Mouse (Mus musculus) E14TG2a.4 (cell line): Measurements from ENCODE around the gene Psd.

ENCODE experiments used
- H3K27me3 ChIP-seq: 2 replicates; pipeline ENCODE4 v1.6.1; 2014; ENCODE audit warnings: low read length, control low read depth; ENCODE audit not compliant: insufficient read depth
- H3K36me3 ChIP-seq: 2 replicates; pipeline ENCODE4 v1.6.1; 2014; ENCODE audit warnings: low read length, control low read depth; ENCODE audit not compliant: insufficient read depth
- H3K4me1 ChIP-seq: replicated peaks from 2 replicates; pipeline ENCODE4 v1.6.1; 2014; ENCODE audit warnings: low read depth, low read length, control low read depth
- H3K4me3 ChIP-seq: replicated peaks from 2 replicates; pipeline ENCODE4 v1.5.1; 2014; ENCODE audit warnings: mild to moderate bottlenecking, low read length
- H3K9me3 ChIP-seq: 2 replicates; pipeline ENCODE4 v1.6.1; 2014; ENCODE audit warnings: low read length, control low read depth
- CTCF ChIP-seq: conservative IDR thresholded peaks from 2 replicates; pipeline ENCODE4 v1.5.1; 2014; ENCODE audit warnings: low read length
- NANOG ChIP-seq: IDR thresholded peaks from 2 replicates; pipeline ENCODE4 v1.6.1; 2014; ENCODE audit warnings: borderline replicate concordance, low read length, mixed read lengths
- POU5F1 ChIP-seq: IDR thresholded peaks from 2 replicates; pipeline ENCODE4 v1.6.1; 2014; ENCODE audit warnings: low read length, borderline replicate concordance

Gene Psd

DNA sequence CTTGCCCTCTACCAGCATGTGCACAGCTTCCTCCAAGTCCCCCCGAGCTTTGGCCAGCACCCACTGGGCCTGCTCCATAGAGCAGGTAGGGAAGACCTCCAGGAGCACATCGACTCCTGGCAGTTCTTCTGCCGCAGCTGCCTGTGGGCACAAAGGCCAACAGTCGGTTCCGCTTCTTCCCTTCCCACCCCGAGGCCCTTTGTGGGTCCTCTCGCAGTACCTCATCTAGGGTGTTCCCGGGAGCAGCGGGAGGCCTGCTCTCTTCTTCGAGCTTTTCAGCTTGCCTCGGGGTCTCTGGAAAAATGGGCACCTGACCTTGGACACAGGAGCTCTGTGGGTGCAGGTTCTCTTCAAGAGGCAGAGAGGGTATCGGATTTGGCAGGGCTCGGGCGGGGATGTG lies 4.4 kb upstream of the Psd start:
- H3K27me3 ChIP-seq: peaks cover 22% of the 10 kb centered on the region
- TF ChIP-seq POU5F1 (no peak), NANOG (no peak), CTCF (no peak)
- H3K4me3 ChIP-seq: no peak overlapping the region
- no peaks in the 10 kb centered on the region for H3K9me3 ChIP-seq
- peaks cover 59% of the 10 kb centered on the region for H3K4me1 ChIP-seq
- peaks cover 40% of the 10 kb centered on the region for H3K36me3 ChIP-seq

DNA sequence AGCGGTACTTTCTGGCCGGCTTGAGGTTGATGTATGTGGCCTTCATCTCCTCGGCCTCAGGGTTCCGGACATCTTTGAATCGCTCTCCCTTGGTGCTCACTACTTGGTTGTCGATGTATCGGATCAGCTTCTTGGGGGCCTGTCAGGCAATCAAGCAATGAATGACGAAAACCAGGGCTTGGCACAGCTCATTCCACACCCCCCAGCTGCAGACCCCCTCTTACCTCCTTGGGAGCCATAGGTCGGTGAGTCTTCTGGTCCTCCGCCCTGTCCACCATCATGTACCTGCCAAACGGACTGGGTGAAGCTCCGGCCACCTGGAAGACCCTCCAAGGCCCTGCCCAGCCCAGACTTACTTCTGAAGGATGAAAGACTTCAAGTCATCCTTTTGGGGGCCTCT lies 3.7 kb upstream of the Psd start:
- peaks cover 28% of the 10 kb centered on the region for H3K27me3 ChIP-seq
- TF ChIP-seq CTCF: no peak
- TF ChIP-seq POU5F1: no peak
- TF ChIP-seq NANOG: no peak
- H3K4me1 ChIP-seq: peaks cover 60% of the 10 kb centered on the region
- H3K36me3 ChIP-seq: peaks cover 33% of the 10 kb centered on the region
- H3K4me3 ChIP-seq: no peak overlapping the region
- no peaks in the 10 kb centered on the region for H3K9me3 ChIP-seq

DNA sequence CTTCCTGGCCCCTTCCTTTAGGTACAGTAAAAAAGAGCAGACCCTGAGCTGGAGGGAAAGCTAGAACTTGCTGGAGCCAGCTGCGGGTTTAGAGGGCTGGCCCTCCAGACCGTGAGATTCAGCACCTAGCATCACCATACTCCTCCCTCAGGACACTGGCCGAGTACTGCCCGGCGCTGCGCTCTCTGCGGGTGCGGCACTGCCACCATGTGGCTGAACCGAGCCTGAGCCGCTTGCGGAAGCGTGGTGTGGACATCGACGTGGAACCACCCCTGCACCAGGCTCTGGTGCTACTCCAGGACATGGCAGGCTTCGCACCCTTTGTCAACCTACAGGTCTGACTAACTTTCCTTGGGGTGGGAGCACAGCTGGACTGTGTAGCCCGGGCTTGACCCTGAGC lies 3.0 kb upstream of the Psd start:
- H3K27me3 ChIP-seq: peaks cover 35% of the 10 kb centered on the region

DNA sequence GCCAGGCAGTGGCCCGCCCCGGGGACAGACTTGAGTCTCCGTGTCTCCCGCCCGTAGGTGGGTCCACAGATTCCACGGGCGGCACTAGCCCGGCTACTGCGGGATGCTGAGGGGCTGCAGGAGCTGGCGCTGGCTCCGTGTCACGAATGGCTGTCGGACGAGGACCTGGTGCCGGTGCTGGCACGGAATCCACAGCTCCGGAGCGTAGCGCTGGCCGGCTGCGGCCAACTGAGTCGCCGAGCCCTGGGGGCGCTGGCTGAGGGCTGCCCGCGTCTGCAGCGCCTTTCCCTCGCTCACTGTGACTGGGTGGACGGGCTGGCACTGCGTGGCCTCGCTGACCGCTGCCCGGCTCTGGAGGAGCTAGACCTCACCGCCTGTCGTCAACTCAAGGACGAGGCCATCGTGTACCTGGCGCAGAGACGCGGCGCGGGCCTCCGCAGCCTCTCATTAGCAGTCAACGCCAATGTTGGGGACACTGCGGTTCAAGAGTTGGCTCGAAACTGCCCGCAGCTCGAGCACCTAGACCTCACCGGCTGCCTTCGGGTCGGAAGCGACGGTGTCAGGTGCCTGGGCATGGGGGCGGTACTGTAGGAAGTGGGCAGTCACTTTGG lies 2.2 kb upstream of the Psd start:
- Histone ChIP-seq H3K36me3 (peaks cover 30% of the 10 kb centered on the region), H3K4me3 (peak overlapping the region; percentile 88), H3K9me3 (no peaks in the 10 kb centered on the region), H3K27me3 (peaks cover 43% of the 10 kb centered on the region), H3K4me1 (peaks cover 72% of the 10 kb centered on the region)
- no peak for TF ChIP-seq CTCF
- TF ChIP-seq NANOG: no peak
- no peak for TF ChIP-seq POU5F1

More for the DNA sequence above, 3.0 kb upstream of the Psd start:
- H3K4me1 ChIP-seq: peaks cover 64% of the 10 kb centered on the region
- H3K4me3 ChIP-seq: peak overlapping the region; percentile 88; the same call in 1 of the 2 replicates
- H3K9me3 ChIP-seq: no peaks in the 10 kb centered on the region
- peak; percentile 37 for TF ChIP-seq CTCF
- no peak for TF ChIP-seq NANOG
- no peak for TF ChIP-seq POU5F1
- H3K36me3 ChIP-seq: peaks cover 30% of the 10 kb centered on the region

DNA sequence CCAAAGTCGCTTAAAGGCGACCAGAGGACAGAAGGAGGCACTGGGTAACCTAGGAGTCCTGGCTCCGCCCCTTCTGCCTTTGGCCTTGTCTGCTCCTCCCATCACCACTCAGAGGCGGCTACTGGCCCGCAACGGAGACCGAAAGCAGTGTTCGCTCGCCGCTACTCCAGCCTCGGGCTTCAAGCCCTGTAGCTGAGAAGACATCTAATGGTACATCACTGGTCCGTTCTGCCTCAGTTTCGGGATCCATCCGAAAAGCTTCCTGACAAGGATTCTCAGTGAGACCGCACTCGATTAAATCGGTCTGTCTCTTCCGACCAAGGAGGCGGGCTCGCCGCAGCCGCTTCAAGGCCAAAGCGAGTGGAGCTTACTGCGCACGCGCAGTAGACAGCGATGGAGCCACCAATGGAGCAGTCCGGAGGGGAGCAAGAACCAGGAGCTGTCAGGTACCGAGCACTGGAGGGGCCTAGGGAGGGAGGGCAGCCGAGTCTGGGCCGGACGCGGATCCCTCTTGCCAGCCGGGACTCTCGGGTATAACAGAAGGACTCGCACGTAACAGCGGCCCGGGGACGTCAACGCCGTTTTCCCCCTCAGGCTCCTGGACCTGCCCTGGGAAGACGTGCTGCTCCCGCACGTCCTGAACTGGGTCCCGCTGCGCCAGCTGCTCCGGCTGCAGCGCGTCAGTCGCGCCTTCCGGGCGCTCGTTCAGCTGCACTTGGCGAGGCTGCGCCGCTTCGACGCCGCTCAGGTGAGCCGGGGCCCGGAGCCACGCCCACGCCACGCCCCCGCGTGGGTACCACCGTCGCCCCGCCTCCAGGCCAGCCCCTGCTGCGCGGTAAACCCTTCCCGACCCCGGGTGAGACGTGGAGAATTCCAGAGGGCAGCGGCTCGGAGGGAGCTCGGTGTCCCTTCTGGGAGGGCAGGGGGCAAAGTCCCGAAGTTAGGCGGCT lies 1.4 kb upstream of the Psd start, which contains the start of gene Fbxl15:
Gene Fbxl15 (plus strand): TSS at position 104 of the 950 bp plus-strand sequence.
- Histone ChIP-seq H3K4me1 (peaks cover 74% of the 10 kb centered on the region), H3K9me3 (no peaks in the 10 kb centered on the region), H3K4me3 (peak within 1 kb of the TSS; percentile 88), H3K27me3 (peaks cover 51% of the 10 kb centered on the region), H3K36me3 (peaks cover 30% of the 10 kb centered on the region)
- TF ChIP-seq NANOG: no peak
- TF ChIP-seq POU5F1: no peak
- TF ChIP-seq CTCF: no peak

DNA sequence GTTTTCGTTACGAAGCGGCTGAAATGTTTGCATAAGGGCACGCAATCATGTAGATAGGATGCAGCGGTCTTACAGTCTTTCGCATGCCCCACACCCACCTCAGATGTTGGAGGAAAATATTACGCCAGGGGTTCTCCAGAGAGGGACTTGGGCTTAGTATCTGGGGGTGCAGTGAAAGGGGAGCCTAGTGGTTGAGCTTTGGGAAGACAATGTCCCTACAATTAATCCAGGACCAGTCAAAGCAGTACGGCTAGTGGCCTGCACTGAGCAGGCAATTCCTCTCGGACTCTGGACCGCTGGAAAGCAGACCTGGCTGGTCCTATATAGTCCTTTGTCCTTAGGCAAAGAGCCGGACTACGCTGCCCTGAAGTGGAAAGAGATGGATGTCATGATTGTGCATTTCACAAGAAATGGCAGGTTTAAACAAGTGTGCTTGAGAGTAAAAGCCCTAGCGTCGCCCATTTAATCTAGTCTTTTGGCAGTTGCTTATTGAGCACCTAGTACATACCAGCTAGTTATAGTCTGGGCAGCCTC lies 642 bp upstream of the Psd start:
- peaks cover 68% of the 10 kb centered on the region for H3K4me1 ChIP-seq
- TF ChIP-seq CTCF: no peak
- no peak for TF ChIP-seq POU5F1
- no peak for TF ChIP-seq NANOG
- H3K27me3 ChIP-seq: peaks cover 59% of the 10 kb centered on the region
- peaks cover 27% of the 10 kb centered on the region for H3K36me3 ChIP-seq
- no peaks in the 10 kb centered on the region for H3K9me3 ChIP-seq
- H3K4me3 ChIP-seq: peak overlapping the region; percentile 88

DNA sequence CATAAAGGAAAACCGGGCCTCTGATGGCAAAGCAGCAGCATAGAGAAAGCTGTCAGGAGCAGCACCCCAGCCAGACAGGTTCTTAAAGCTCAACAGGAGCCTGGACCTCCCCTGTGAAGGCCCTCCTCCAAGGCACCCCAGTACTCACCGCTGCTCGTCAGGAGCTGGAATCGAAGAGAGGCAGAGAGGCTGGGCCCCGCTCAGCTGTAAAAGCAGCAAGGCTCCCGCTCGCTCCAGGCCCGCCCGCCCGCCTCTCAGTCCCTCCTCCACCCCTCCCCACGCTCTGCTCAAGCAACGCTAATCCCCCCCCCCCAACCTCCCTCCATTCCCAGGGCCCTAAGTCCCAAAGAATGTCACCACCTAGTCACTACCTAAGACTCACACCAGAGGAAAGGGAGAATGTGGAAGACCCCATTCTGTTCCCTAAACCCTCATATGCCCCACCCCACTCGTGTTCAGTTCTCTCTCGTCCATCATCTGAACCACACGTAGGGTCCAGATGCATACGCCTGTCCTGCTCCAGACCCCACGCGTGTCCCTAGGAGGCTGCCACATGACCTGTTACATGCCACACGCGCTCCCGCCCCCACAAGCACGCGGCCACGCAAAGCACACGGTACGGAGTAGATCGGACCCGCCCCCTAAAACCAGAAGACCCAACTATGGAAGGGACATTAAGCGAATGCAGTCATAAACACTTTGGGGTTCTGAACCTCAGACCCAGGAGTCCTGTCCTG lies 769 bp downstream of the Psd start:
- H3K4me3 ChIP-seq: peak overlapping the region; percentile 88
- H3K9me3 ChIP-seq: no peaks in the 10 kb centered on the region
- no peak for TF ChIP-seq NANOG
- no peak for TF ChIP-seq CTCF
- TF ChIP-seq POU5F1: no peak
- H3K27me3 ChIP-seq: peaks cover 71% of the 10 kb centered on the region
- peaks cover 13% of the 10 kb centered on the region for H3K36me3 ChIP-seq
- peaks cover 65% of the 10 kb centered on the region for H3K4me1 ChIP-seq
